Mouse (Mus musculus): Measurements from ENCODE around the gene Caln1. TPM values are rescaled to one million over a fixed set of nuclear protein-coding genes. Genes with fewer than 3 reads are reported as not detected.

The Caln1 gene
- total and polyA plus RNA-seq, 3 experiments: not detected

DNA sequence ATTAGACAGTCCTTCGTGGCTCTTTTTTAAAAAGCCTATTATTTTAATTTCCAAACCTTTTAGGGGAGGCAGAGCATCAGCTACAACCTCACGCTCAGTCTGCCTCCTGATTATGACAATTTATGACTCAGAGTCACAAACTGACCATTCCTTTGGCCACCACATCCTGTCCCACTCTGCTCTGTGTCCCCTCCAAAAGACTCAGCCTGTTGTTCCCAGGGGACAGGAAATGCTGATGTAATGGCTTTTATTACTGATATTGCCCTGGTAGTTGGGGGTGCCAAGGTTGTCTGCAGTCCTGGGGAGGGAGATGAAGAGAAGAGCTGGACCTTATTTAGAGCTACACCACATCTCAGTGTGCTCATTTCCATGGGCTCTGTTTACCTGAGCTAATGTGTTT, 23.4 kb upstream of the Caln1 start:
- Histone ChIP-seq H3K4me3 (ENCODE audit: control insufficient read depth in 1 of 2, insufficient read depth in 1 of 2, low read depth in 2 of 2, low read length in 2 of 2) (no peak overlapping the region), H3K9me3 (replicated peaks; ENCODE audit: insufficient read depth, low read length) (no peaks in the 10 kb centered on the region), H3K27ac (ENCODE audit: control insufficient read depth, low read depth, low read length) (no peak overlapping the region), H3K9ac (ENCODE audit: control insufficient read depth, low read depth, low read length, poor library complexity, severe bottlenecking) (no peak overlapping the region), H3K27me3 (ENCODE audit: control insufficient read depth in 1 of 2, insufficient read depth in 2 of 2, low read length in 2 of 2) (no peaks in the 10 kb centered on the region), H3K4me1 (ENCODE audit: control insufficient read depth in 1 of 2, insufficient read depth in 2 of 2, low read length in 2 of 2) (peaks cover 0 to 9% of the 10 kb centered on the region in 2 experiments; a peak in 3 of 4 replicates), H3K79me2 (ENCODE audit: control insufficient read depth, insufficient read depth, low read length, poor library complexity) (no peaks in the 10 kb centered on the region), H3K36me3 (ENCODE audit: control insufficient read depth in 1 of 2, insufficient read depth in 2 of 2, low read length in 2 of 2) (0 out of 4 replicates have a peak, but pooled peaks cover 0 to 2% of the 10 kb centered on the region in 2 experiments)
- TF ChIP-seq NELFE (IDR thresholded peaks at IDR 0.05; ENCODE audit: low read depth, low read length) (no peak), RCOR1 (IDR thresholded peaks at IDR 0.05; ENCODE audit: low read depth, low read length) (no peak), TBP (IDR thresholded peaks at IDR 0.05; ENCODE audit: low read depth, low read length) (no peak), GABPA (IDR thresholded peaks at IDR 0.05; ENCODE audit: low read depth, low read length) (no peak), ZMIZ1 (IDR thresholded peaks at IDR 0.05; ENCODE audit: low read depth, low read length) (no peak), KAT2A (conservative IDR thresholded peaks at IDR 0.05; ENCODE audit: low read depth, low read length) (no peak), JUND (IDR thresholded peaks at IDR 0.05; ENCODE audit: low read depth, low read length) (no peak)
- DNase-seq (ENCODE audit: low read depth, low spot score): no peak

GRCm38 (mm10) chr5:130355223-130355622, 14.0 kb upstream of the Caln1 start:
- H3K4me3 ChIP-seq (ENCODE audit: control insufficient read depth in 1 of 2, insufficient read depth in 1 of 2, low read depth in 2 of 2, low read length in 2 of 2): no peak overlapping the region
- no peak overlapping the region for H3K9ac ChIP-seq (ENCODE audit: control insufficient read depth, low read depth, low read length, poor library complexity, severe bottlenecking)
- H3K79me2 ChIP-seq (ENCODE audit: control insufficient read depth, insufficient read depth, low read length, poor library complexity): no peaks in the 10 kb centered on the region
- TF ChIP-seq EP300 (IDR thresholded peaks at IDR 0.05; ENCODE audit: low read depth in 1 of 2, low read length in 2 of 2): no peak
- no peaks in the 10 kb centered on the region for H3K9me3 ChIP-seq (replicated peaks; ENCODE audit: insufficient read depth, low read length)
- no peak overlapping the region for H3K27ac ChIP-seq (ENCODE audit: control insufficient read depth, low read depth, low read length)
- no peaks in the 10 kb centered on the region for H3K27me3 ChIP-seq (ENCODE audit: control insufficient read depth in 1 of 2, insufficient read depth in 2 of 2, low read length in 2 of 2)
- no peak for DNase-seq (ENCODE audit: low read depth, low spot score)
- H3K4me1 ChIP-seq (ENCODE audit: control insufficient read depth in 1 of 2, insufficient read depth in 2 of 2, low read length in 2 of 2): no peaks in the 10 kb centered on the region
- H3K36me3 ChIP-seq (ENCODE audit: control insufficient read depth in 1 of 2, insufficient read depth in 2 of 2, low read length in 2 of 2): no peaks in the 10 kb centered on the region

DNA sequence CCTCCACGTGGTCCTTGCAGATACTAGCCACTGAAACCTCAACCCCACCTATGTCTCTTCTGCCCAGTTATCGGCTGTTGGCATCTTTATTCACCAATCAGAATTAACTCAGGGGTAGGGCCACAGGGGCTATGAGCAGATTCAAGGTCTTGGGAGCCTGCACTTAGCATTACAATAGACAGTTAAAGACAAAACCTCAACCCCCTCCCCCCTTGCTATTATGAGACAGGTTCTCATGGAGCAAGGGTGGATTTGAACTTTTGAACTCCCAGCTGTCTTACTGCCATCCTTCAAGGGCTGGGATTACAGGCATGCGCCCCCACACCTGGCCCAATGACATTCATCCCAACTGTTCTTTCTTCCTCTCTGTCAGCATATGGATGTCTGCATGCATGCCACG, 6.1 kb upstream of the Caln1 start:
- Histone ChIP-seq H3K9ac (ENCODE audit: control insufficient read depth, low read depth, low read length, poor library complexity, severe bottlenecking) (no peak overlapping the region), H3K27me3 (ENCODE audit: control insufficient read depth in 1 of 2, insufficient read depth in 2 of 2, low read length in 2 of 2) (no peaks in the 10 kb centered on the region)

More for the DNA sequence above, 6.1 kb upstream of the Caln1 start:
- Histone ChIP-seq H3K79me2 (ENCODE audit: control insufficient read depth, insufficient read depth, low read length, poor library complexity) (no peaks in the 10 kb centered on the region), H3K9me3 (replicated peaks; ENCODE audit: insufficient read depth, low read length) (no peaks in the 10 kb centered on the region), H3K4me3 (ENCODE audit: control insufficient read depth in 1 of 2, insufficient read depth in 1 of 2, low read depth in 2 of 2, low read length in 2 of 2) (no peak overlapping the region), H3K27ac (ENCODE audit: control insufficient read depth, low read depth, low read length) (no peak overlapping the region), H3K36me3 (ENCODE audit: control insufficient read depth in 1 of 2, insufficient read depth in 2 of 2, low read length in 2 of 2) (no peaks in the 10 kb centered on the region), H3K4me1 (ENCODE audit: control insufficient read depth in 1 of 2, insufficient read depth in 2 of 2, low read length in 2 of 2) (no peaks in the 10 kb centered on the region)
- DNase-seq (ENCODE audit: low read depth, low spot score): no peak
- TF ChIP-seq NELFE (IDR thresholded peaks at IDR 0.05; ENCODE audit: low read depth, low read length): no peak
- TF ChIP-seq BHLHE40 (IDR thresholded peaks at IDR 0.05; ENCODE audit: borderline replicate concordance, low read depth, low read length): no peak
- no peak for TF ChIP-seq CTCF (IDR thresholded peaks at IDR 0.05 in 2 of 3, conservative IDR thresholded peaks at IDR 0.05 in 1 of 3; ENCODE audit: control insufficient read depth in 1 of 3, insufficient read depth in 1 of 3, low read depth in 2 of 3, low read length in 3 of 3, poor library complexity in 1 of 3, severe bottlenecking in 1 of 3)
- no peak for TF ChIP-seq USF2 (IDR thresholded peaks at IDR 0.05; ENCODE audit: borderline replicate concordance in 1 of 2, insufficient read depth in 1 of 2, low read depth in 1 of 2, low read length in 2 of 2)
